Comparison of ENCODE assay signal across 22 mouse cellular contexts in the genomic region with DNA sequence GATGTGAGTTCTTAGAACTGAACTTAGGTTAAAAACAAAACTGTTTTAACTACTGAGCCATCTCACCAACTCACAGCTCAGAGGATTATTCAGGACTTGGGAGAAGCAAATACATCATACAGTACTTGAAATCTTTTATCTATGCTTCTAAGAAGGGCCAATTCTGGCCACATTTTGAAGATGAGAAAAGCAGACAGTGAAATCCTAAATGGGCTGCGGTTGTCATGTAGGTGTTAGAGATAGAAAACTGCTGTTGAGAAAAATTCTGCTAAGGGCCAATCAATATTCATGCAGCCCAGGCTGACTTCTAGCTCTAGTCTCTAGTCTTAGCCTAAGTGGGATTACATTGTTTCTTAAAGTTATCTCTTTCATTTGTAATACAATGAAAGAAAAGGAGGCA. TPM values are rescaled to one million over a fixed set of nuclear protein-coding genes. Genes with fewer than 3 reads are reported as not detected.
A peak's percentile ranks its signal among the peaks of the same experiment; 100 is the strongest.
DNase-seq lines count a peak whose midpoint lies in the region; ATAC-seq and TF ChIP-seq lines count a peak whose summit lies in the region.
"Had no signal": no experiment of that assay in that cellular context is flagged by ENCODE, and none has a peak within 500 bp of the region (broad histone marks: within the 10 kb centered on the region; RNA-seq: fewer than 3 reads in every experiment).

No protein-coding gene starts in this region.

- no peaks in the 10 kb centered on the region for H3K27me3 ChIP-seq in lung, embryonic 15.5 days
- no peaks in the 10 kb centered on the region for H3K27me3 ChIP-seq in lung, postnatal 0 days (replicated peaks; ENCODE audit: insufficient read depth, low read length)
- H3K27me3 ChIP-seq: embryonic facial prominence, embryonic 12.5 days; forebrain, embryonic 13.5 days; forebrain, embryonic 15.5 days had no signal

- H3K4me3 ChIP-seq in lung, embryonic 15.5 days: no peak overlapping the region
- H3K4me3 ChIP-seq in lung, adult 2 months (replicated peaks; ENCODE audit: extremely low read depth, low read depth, low read length): no peak overlapping the region
- no peak overlapping the region for H3K4me3 ChIP-seq in lung, postnatal 0 days (ENCODE audit: low read depth, low read length)
- H3K4me3 ChIP-seq: embryonic facial prominence, embryonic 10.5 days; embryonic facial prominence, embryonic 12.5 days; forebrain, embryonic 13.5 days; forebrain, embryonic 15.5 days had no signal

- H3K36me3 ChIP-seq in lung, embryonic 15.5 days: no peaks in the 10 kb centered on the region
- no peaks in the 10 kb centered on the region for H3K36me3 ChIP-seq in lung, postnatal 0 days (ENCODE audit: insufficient read depth, low read length)

- no peaks in the 10 kb centered on the region for H3K4me1 ChIP-seq in lung, embryonic 15.5 days
- H3K4me1 ChIP-seq in lung, adult 2 months (ENCODE audit: control insufficient read depth, insufficient read depth, low read length): no peaks in the 10 kb centered on the region; the same call in 1 of the 2 replicates
- no peaks in the 10 kb centered on the region for H3K4me1 ChIP-seq in lung, postnatal 0 days (ENCODE audit: insufficient read depth, low read depth, low read length)
- H3K4me1 ChIP-seq: embryonic facial prominence, embryonic 10.5 days; embryonic facial prominence, embryonic 12.5 days; forebrain, embryonic 13.5 days; forebrain, embryonic 15.5 days had no signal

- no peak overlapping the region for H3K9ac ChIP-seq in lung, embryonic 15.5 days
- H3K9ac ChIP-seq in lung, postnatal 0 days (replicated peaks; ENCODE audit: low read depth): no peak overlapping the region
- H3K9ac ChIP-seq: embryonic facial prominence, embryonic 12.5 days; forebrain, embryonic 13.5 days; forebrain, embryonic 15.5 days; forebrain, postnatal 0 days had no signal

- TF ChIP-seq CTCF in lung, adult 2 months (IDR thresholded peaks at IDR 0.05; ENCODE audit: insufficient read depth, low read length): no peak
- TF ChIP-seq CTCF in lung, postnatal 0 days (IDR thresholded peaks at IDR 0.05): no peak

- WGBS in lung, embryonic 15.5 days: 27% methylated on average over 1 of the region's 1 CpGs
- WGBS in lung, adult 2 months: 69% methylated on average over 1 of the region's 1 CpGs
- 46% methylated on average over 1 of the region's 1 CpGs for WGBS in lung, postnatal 0 days

- TF ChIP-seq EP300 in lung, postnatal 0 days (IDR thresholded peaks at IDR 0.05): no peak

- TF ChIP-seq POLR2A in lung, adult 2 months (IDR thresholded peaks at IDR 0.05; ENCODE audit: borderline replicate concordance, extremely low read depth, low read depth, low read length): no peak

- ATAC-seq in lung, embryonic 15.5 days (ENCODE audit: borderline replicate concordance, extremely low read depth, low FRiP score, low TSS enrichment): peak; percentile 49; the same call in 1 of the 2 replicates
- ATAC-seq in lung, postnatal 0 days: peak; percentile 33; the same call in 1 of the 2 replicates
- ATAC-seq: activated CD4-positive, CD25-positive, alpha-beta regulatory T cell, adult 4 months; forebrain, embryonic 13.5 days; forebrain, embryonic 15.5 days; forebrain, postnatal 0 days had no signal

- DNase-seq in lung, adult 2 months: no peak
- DNase-seq in lung, postnatal 0 days (ENCODE audit: low spot score): peak; percentile 53
- DNase-seq in lung, postnatal 4 days: no peak
- peak; percentile 10 for DNase-seq in lung, postnatal 10 days
- peak; percentile 45 for DNase-seq in lung, postnatal 36 days
- DNase-seq in c-Kit-positive CD71-positive TER-119-positive erythroid progenitor cells, embryonic 14.5 days (ENCODE audit: low spot score): no peak
- no peak for DNase-seq in T-cell, adult 2 months (ENCODE audit: low spot score)
- DNase-seq: adrenal gland, adult 8-10 months; adrenal gland, postnatal 14 days; adrenal gland, postnatal 36 days; cerebellum, adult 11-12 months; cerebellum, adult 2 months; cerebellum, adult 9-10 months; cerebellum, postnatal 10 days; cerebellum, postnatal 25 days; forebrain, postnatal 0 days had no signal

- H3K27ac ChIP-seq in lung, embryonic 15.5 days: no peak overlapping the region
- H3K27ac ChIP-seq in lung, postnatal 0 days (ENCODE audit: low read length): no peak overlapping the region
- H3K27ac ChIP-seq: embryonic facial prominence, embryonic 10.5 days; embryonic facial prominence, embryonic 12.5 days; forebrain, embryonic 13.5 days; forebrain, embryonic 15.5 days had no signal

- H3K4me2 ChIP-seq in lung, embryonic 15.5 days: no peak overlapping the region
- no peak overlapping the region for H3K4me2 ChIP-seq in lung, postnatal 0 days (replicated peaks; ENCODE audit: low read depth, low read length)
- H3K4me2 ChIP-seq: embryonic facial prominence, embryonic 12.5 days; forebrain, embryonic 13.5 days; forebrain, embryonic 15.5 days had no signal

- H3K9me3 ChIP-seq in lung, embryonic 15.5 days: no peaks in the 10 kb centered on the region
- no peaks in the 10 kb centered on the region for H3K9me3 ChIP-seq in lung, postnatal 0 days (ENCODE audit: low read length)
- H3K9me3 ChIP-seq: embryonic facial prominence, embryonic 10.5 days; embryonic facial prominence, embryonic 12.5 days; forebrain, embryonic 13.5 days; forebrain, embryonic 15.5 days had no signal

RNA-seq across cellular contexts. Expression of a gene that starts 26.9 kb away (rescaled TPM):
- 11.1 and 13.2 TPM in 2 replicates for polyA plus RNA-seq in lung, embryonic 15.5 days (2015; fragmentation: Nextera tagmentation; extraction: Ambion mirVana)
- polyA plus RNA-seq in lung, adult 2 months (2012; rRNA removed): 10.5 and 16.0 TPM in 2 replicates
- polyA plus RNA-seq in lung, postnatal 0 days (2015; fragmentation: Nextera tagmentation; extraction: Ambion mirVana): 9.1 and 9.9 TPM in 2 replicates

RNA-seq across cellular contexts. Expression of a gene that starts 41.5 kb away (rescaled TPM):
- 38.7 and 41.9 TPM in 2 replicates for polyA plus RNA-seq in lung, embryonic 15.5 days (2015; fragmentation: Nextera tagmentation; extraction: Ambion mirVana)
- polyA plus RNA-seq in lung, adult 2 months (2012; rRNA removed): 51.9 and 53.0 TPM in 2 replicates
- polyA plus RNA-seq in lung, postnatal 0 days (2015; fragmentation: Nextera tagmentation; extraction: Ambion mirVana): 36.9 and 38.7 TPM in 2 replicates

Comparison
In these comparisons a context has a peak if more than half of its experiments do, and no peak if none do; other contexts are left out.
1. DNase-seq: peak in lung, postnatal 0 days (single experiment), lung, postnatal 10 days (single experiment) and lung, postnatal 36 days (single experiment); none in lung, adult 2 months (single experiment), lung, postnatal 4 days (0 of 2), c-Kit-positive CD71-positive TER-119-positive erythroid progenitor cells, embryonic 14.5 days (single experiment) and T-cell, adult 2 months (single experiment).